Mouse (Mus musculus): ENCODE data around the gene Trpm7.

DNA sequence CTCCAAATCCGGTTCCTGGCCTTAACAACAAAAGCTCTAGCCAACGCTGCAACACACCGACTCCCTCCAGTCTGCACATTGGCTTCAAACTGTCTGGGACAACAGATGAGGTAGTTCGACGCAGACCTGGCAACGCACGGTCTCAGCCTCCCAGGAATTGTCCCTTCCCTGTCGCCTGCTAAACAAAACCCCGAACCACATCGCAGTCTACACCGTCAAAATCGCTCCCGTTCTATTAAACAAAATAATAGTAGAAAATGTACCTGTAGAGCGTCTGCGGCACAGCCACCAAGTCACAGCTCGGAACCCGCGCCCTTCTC lies 554 bp downstream of the Trpm7 start:
- TF ChIP-seq CTCF (IDR thresholded peaks at IDR 0.05; ENCODE audit: low read depth) (no peak), EP300 (IDR thresholded peaks at IDR 0.05; ENCODE audit: low read depth) (no peak)

Data from liver, embryonic 14.5 days (tissue).